ENCODE assay signal across 8 mouse cellular contexts in the genomic region with DNA sequence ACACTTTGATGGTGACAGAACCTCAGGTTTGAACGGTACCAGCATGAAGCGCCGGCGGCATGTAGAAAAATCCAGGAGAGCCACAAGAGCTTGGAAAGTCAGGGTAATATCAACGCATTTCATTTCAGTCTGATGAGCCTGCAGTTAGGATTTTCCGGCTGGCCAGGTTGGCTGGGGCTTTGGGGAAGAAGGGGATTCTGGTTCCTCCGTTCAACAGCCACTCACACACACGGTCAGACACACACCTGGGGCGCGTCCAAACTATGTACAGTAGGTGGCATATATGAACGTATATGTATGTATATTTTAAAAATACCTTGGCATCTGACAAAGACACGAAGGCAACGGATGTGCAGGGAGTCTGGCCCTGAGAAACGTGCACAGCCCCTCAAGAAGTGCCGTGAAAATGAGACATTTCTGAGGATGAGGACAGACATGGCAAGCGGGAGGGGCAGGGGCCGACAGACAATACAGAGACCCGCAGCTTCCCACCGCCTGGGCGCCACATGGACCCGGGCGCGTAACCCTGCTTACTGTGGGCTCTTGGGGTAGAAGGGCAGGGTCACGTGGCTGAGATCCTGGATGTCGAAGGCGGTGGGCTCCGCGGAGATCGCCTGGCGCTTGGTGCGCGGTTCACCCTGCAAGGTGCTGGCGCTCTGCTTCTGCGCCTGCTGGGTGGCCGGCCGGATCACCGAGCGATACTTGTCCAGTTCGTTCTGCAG.
DNase-seq lines count a peak whose midpoint lies in the region; ATAC-seq and TF ChIP-seq lines count a peak whose summit lies in the region.

No protein-coding gene starts in this region.

- H3K27me3 ChIP-seq in heart, embryonic 10.5 days (ENCODE audit: insufficient read depth, poor library complexity, severe bottlenecking) = no peaks in the 10 kb centered on the region
- H3K27me3 ChIP-seq in forebrain, embryonic 15.5 days = no peaks in the 10 kb centered on the region
- H3K27me3 ChIP-seq in kidney, embryonic 16.5 days (ENCODE audit: insufficient read depth, low read length) = peaks cover 8% of the 10 kb centered on the region; the same call in 1 of the 2 replicates
- H3K27me3 ChIP-seq in liver, postnatal 0 days (ENCODE audit: insufficient read depth, low read length) = peaks cover 30% of the 10 kb centered on the region
- peaks cover 7% of the 10 kb centered on the region for H3K27me3 ChIP-seq in small intestine, adult 2 months (ENCODE audit: control insufficient read depth, insufficient read depth, low read length)

- no peak for TF ChIP-seq EP300 in liver, postnatal 0 days (IDR thresholded peaks at IDR 0.05; ENCODE audit: low read depth)

- intact Hi-C loops in heart, postnatal 10 days (cut with DNase I) = no loop called here

- peak; percentile 80 for ATAC-seq in forebrain, embryonic 15.5 days (replicated peaks)
- ATAC-seq in kidney, embryonic 16.5 days (ENCODE audit: low FRiP score, low TSS enrichment) = peak; percentile 79; the same call in 1 of the 2 replicates
- ATAC-seq in liver, postnatal 0 days = no peak

- no peaks in the 10 kb centered on the region for H3K36me3 ChIP-seq in heart, embryonic 10.5 days
- H3K36me3 ChIP-seq in forebrain, embryonic 15.5 days = no peaks in the 10 kb centered on the region
- H3K36me3 ChIP-seq in kidney, embryonic 16.5 days (ENCODE audit: insufficient read depth, low read length) = no peaks in the 10 kb centered on the region
- no peaks in the 10 kb centered on the region for H3K36me3 ChIP-seq in liver, postnatal 0 days (replicated peaks; ENCODE audit: insufficient read depth, low read length)
- H3K36me3 ChIP-seq in small intestine, adult 2 months (ENCODE audit: control insufficient read depth, insufficient read depth, low read length) = no peaks in the 10 kb centered on the region

- H3K4me3 ChIP-seq in heart, embryonic 10.5 days = peak overlapping the region; percentile 70
- H3K4me3 ChIP-seq in bone marrow, adult 2 months (replicated peaks; ENCODE audit: control insufficient read depth, low read depth, low read length) = peak overlapping the region; percentile 15
- peak overlapping the region; percentile 81 for H3K4me3 ChIP-seq in forebrain, embryonic 15.5 days
- H3K4me3 ChIP-seq in kidney, embryonic 16.5 days (ENCODE audit: low read length) = peak overlapping the region; percentile 55
- peak overlapping the region; percentile 49 for H3K4me3 ChIP-seq in liver, postnatal 0 days (ENCODE audit: low read depth, low read length)
- H3K4me3 ChIP-seq in small intestine, adult 2 months (ENCODE audit: low read depth, low read length) = peak overlapping the region; percentile 65

- peaks cover 10% of the 10 kb centered on the region for H3K4me1 ChIP-seq in heart, embryonic 10.5 days
- no peaks in the 10 kb centered on the region for H3K4me1 ChIP-seq in bone marrow, adult 2 months (ENCODE audit: control insufficient read depth, insufficient read depth, low read length)
- peaks cover 22% of the 10 kb centered on the region for H3K4me1 ChIP-seq in forebrain, embryonic 15.5 days
- H3K4me1 ChIP-seq in kidney, embryonic 16.5 days (ENCODE audit: insufficient read depth, low read length) = peaks cover 11% of the 10 kb centered on the region
- H3K4me1 ChIP-seq in liver, postnatal 0 days (ENCODE audit: insufficient read depth) = no peaks in the 10 kb centered on the region
- no peaks in the 10 kb centered on the region for H3K4me1 ChIP-seq in small intestine, adult 2 months (ENCODE audit: control insufficient read depth, insufficient read depth, insufficient read length, low read length)

- H3K9ac ChIP-seq in forebrain, embryonic 15.5 days (replicated peaks) = peak overlapping the region; percentile 68
- peak overlapping the region; percentile 54 for H3K9ac ChIP-seq in kidney, embryonic 16.5 days (replicated peaks; ENCODE audit: low read length)
- H3K9ac ChIP-seq in liver, postnatal 0 days (replicated peaks) = no peak overlapping the region; the same call in 1 of the 2 replicates

- H3K9me3 ChIP-seq in heart, embryonic 10.5 days = no peaks in the 10 kb centered on the region
- no peaks in the 10 kb centered on the region for H3K9me3 ChIP-seq in forebrain, embryonic 15.5 days
- no peaks in the 10 kb centered on the region for H3K9me3 ChIP-seq in kidney, embryonic 16.5 days (ENCODE audit: low read length)
- no peaks in the 10 kb centered on the region for H3K9me3 ChIP-seq in liver, postnatal 0 days (ENCODE audit: low read length)

- TF ChIP-seq POLR2A in bone marrow, adult 2 months (IDR thresholded peaks at IDR 0.05; ENCODE audit: borderline replicate concordance, control insufficient read depth, low read depth, low read length) = no peak
- TF ChIP-seq POLR2A in small intestine, adult 2 months (IDR thresholded peaks at IDR 0.05; ENCODE audit: low read depth, low read length) = no peak

- 7% methylated on average over 39 of the region's 39 CpGs for WGBS in heart, embryonic 10.5 days
- WGBS in bone marrow, adult 2 months = 5% methylated on average over 39 of the region's 39 CpGs
- WGBS in forebrain, embryonic 15.5 days = 5% methylated on average over 39 of the region's 39 CpGs
- 8% methylated on average over 39 of the region's 39 CpGs for WGBS in kidney, embryonic 16.5 days
- 7% methylated on average over 39 of the region's 39 CpGs for WGBS in liver, postnatal 0 days (ENCODE audit: insufficient replicate concordance)
- WGBS in small intestine, adult 2 months = 10% methylated on average over 39 of the region's 39 CpGs

- peak; percentile 68 for DNase-seq in heart, embryonic 10.5 days (ENCODE audit: low spot score)
- DNase-seq in heart, postnatal 10 days = no peak
- peak; percentile 13 for DNase-seq in liver, postnatal 0 days
- DNase-seq in urinary bladder, adult 18-20 months (ENCODE audit: low spot score in 2 of 2) = no peak

- peak overlapping the region; percentile 99 for H3K4me2 ChIP-seq in forebrain, embryonic 15.5 days (replicated peaks)
- peak overlapping the region; percentile 75 for H3K4me2 ChIP-seq in kidney, embryonic 16.5 days (replicated peaks; ENCODE audit: low read depth, low read length)
- peak overlapping the region; percentile 73 for H3K4me2 ChIP-seq in liver, postnatal 0 days (ENCODE audit: low read depth, low read length)

- TF ChIP-seq CTCF in bone marrow, adult 2 months (IDR thresholded peaks at IDR 0.05; ENCODE audit: control insufficient read depth, insufficient read depth, low read length) = no peak
- TF ChIP-seq CTCF in liver, postnatal 0 days (IDR thresholded peaks at IDR 0.05; ENCODE audit: low read depth) = no peak
- no peak for TF ChIP-seq CTCF in small intestine, adult 2 months (IDR thresholded peaks at IDR 0.05; ENCODE audit: extremely low read depth, insufficient read length, insufficient replicate concordance, low read depth, low read length)

- H3K27ac ChIP-seq in heart, embryonic 10.5 days = peak overlapping the region; percentile 83
- no peak overlapping the region for H3K27ac ChIP-seq in bone marrow, adult 2 months (ENCODE audit: control insufficient read depth, insufficient read depth, low read depth, low read length, poor library complexity)
- H3K27ac ChIP-seq in forebrain, embryonic 15.5 days (replicated peaks) = peak overlapping the region; percentile 56
- H3K27ac ChIP-seq in kidney, embryonic 16.5 days (ENCODE audit: low read length) = no peak overlapping the region
- no peak overlapping the region for H3K27ac ChIP-seq in liver, postnatal 0 days (ENCODE audit: low read depth)
- H3K27ac ChIP-seq in small intestine, adult 2 months (ENCODE audit: insufficient read depth, low read depth, low read length) = 0 out of 2 replicates have a peak overlapping the region, but pooled peaks have one; percentile 22

Comparison
In these comparisons a context has a peak if more than half of its experiments do, and no peak if none do; other contexts are left out.
1. DNase-seq: peak in heart, embryonic 10.5 days (single experiment) and liver, postnatal 0 days (single experiment); none in heart, postnatal 10 days (0 of 2) and urinary bladder, adult 18-20 months (0 of 2).
2. H3K27ac ChIP-seq: peak in heart, embryonic 10.5 days (single experiment), forebrain, embryonic 15.5 days (single experiment) and small intestine, adult 2 months (single experiment); none in bone marrow, adult 2 months (single experiment), kidney, embryonic 16.5 days (single experiment) and liver, postnatal 0 days (single experiment).
3. H3K4me3 ChIP-seq: peak in every context shown above with its lines; median percentile 81 in forebrain, embryonic 15.5 days; 70 in heart, embryonic 10.5 days; 65 in small intestine, adult 2 months; 55 in kidney, embryonic 16.5 days; 49 in liver, postnatal 0 days; 15 in bone marrow, adult 2 months.
4. Peak in every context shown above with its lines, with median percentiles within 50 percentile points of each other: H3K4me2 ChIP-seq.